Mouse (Mus musculus) naive thymus-derived CD4-positive, alpha-beta T cell, adult 2 months (primary cell): ENCODE measurements around the gene Ccdc181.
A peak's percentile ranks its signal among the peaks of the same experiment; 100 is the strongest.
"Not testable (repeated sequence)": the region's sequence is repeated elsewhere in the genome, so short reads cannot be mapped to it uniquely, and the experiment has no call there.

Source experiments
- DNase-seq: peaks from one replicate; pipeline ENCODE4 v3.0.0-alpha.2; 2011; ENCODE audit warnings: low read depth

The Ccdc181 gene

GRCm38 (mm10) chr1:164275455-164275954 lies at the start of gene Ccdc181:
TSS of gene Ccdc181 (plus strand) at chr1:164275585.
- DNase-seq: peak; percentile 96

DNA sequence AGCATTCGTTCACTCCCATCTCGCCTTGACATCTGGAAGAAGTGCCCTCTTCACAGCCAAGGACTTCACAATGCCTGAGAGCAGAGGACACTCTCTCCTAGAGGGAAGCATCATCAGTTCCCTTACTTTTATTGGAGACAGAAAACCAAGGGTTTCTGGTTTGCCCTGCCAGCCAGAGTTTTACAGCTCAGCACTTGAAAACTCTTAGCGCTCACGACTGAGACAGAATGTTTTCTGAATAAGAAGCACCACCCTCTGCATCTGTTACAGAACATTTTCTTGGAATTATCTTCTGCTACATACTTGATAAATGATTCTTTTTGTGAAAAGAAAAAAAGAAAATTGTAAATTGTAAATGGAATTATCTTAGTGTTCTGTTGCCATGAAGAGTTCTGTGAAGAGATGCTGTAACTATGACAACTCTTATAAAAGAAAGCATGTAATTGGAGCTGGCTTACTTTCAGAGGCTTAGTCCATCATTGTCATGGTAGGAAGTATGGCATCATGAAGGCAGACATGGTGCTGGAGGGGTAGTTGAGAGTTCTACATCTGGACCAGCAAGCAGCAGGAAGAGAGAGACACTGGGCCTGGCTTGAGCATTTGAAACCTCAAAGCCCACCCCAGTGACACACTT lies 43.3 kb upstream of the Ccdc181 start:
- DNase-seq: not testable (repeated sequence)

DNA sequence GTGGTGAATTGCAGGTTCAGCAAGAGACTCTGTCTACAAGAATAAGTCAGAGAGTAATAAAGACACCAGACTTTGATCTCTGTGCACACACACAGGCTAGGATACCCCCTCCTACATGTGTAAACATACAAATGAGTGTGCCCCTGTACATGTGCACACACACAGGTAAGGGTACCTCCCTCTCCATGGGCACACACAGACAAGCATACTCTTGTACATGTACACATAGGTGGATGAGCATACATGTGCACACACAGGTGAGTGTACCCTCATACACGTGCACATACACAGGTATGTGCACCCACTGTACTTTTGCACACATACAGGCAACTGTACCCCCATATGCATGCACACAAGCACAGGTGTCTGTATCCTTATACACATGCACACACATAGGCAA lies 41.9 kb upstream of the Ccdc181 start:
- DNase-seq: no peak

DNA sequence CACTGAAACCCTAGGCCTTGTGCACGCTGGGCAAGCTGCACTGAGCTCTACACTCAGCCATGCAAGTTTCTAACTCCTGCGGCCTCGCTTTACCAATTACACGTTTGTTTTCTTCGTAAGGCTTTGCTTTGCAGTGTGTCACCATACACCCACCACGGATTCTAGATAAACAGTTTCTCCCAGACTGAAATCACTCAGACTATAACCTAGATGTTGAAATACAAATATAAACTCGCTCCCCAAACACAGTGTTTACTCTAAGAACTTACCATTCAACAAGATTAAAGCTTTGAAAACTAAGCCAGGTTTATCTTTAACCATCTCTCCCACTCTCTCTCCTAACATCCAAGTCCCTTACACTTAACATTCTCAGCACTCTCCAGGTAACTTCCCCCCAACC lies 40.3 kb upstream of the Ccdc181 start:
- DNase-seq: no peak

DNA sequence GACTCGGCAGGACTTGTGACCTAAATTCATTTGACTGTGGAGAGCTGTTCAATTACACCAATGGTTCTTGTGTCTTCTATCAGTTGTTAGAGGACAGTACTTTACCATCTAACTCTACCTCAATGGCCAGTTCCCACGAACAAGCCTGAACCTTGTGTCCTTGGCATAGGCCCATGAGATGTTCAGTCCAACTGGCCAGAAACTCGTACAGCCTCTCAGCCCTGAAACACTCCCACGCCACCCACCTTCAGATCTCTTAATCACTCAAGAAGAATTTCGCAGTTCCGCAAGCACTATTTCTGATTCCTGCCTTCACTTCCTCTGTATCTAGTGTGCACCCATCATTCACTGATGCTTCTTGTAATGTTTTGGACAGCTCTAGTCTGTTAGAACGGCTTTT lies 39.3 kb upstream of the Ccdc181 start:
- DNase-seq: no peak

DNA sequence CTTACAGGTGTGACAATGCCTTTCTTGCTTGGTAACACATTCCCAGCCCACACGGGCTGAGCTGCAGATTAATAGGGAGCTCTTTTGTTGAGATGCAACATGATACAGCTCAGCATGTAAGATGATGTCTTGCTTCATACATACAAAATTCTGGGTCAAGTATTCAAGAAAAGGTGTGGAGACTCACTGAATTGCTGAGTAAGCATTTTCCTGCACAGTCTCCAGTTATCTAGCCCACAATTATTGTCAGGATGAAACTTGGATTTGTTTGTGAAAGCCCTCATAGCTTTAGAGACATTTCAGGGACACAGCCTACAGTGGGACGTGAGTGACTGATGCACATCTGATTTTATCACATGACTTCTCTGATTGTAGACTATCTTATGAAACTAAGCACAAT lies 33.9 kb upstream of the Ccdc181 start:
- DNase-seq: no peak

DNA sequence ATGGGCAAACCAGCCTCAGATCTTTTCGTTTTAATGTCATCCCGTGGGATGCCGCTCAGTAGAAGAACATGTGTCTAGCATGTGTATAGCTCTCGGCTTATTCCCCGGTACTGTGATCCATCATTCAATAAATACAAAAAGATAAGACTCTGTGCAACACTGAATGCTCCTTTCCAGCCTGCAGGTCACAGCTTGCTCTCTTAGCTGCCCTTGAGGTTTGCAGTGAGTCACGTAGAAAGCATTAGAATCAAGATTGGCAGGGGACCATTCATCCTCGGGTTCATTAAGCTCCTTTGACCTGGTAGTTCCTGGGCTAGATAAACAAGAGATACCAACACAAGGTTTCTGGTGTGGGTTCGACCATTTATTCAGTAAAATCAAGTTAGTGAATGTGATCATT lies 32.6 kb upstream of the Ccdc181 start:
- DNase-seq: no peak

DNA sequence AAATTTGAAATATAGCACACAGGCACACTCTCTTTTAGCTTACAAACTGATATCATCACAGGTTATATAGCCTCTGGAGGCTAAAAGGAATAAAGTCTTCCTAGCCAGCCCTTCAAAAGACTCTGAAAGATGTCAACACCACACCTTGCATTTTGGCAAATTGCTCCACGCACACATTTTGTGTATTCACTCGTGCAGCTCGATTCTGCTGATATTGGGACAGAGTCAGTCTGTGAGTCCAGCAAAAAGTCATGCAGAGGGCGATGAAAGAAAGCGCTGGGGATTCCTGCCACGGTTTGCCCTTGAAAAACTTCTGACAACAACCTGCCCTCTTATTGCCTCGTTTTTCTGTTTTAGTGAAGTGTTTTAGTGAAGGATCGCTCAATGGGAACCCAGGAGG lies 27.9 kb upstream of the Ccdc181 start:
- no peak for DNase-seq

- DNase-seq: no peak
Observed at GRCm38 (mm10) chr1:164247971-164248370, 27.4 kb upstream of the Ccdc181 start.

- DNase-seq: peak; percentile 98
Observed at GRCm38 (mm10) chr1:164248465-164249331, 26.7 kb upstream of the Ccdc181 start, which contains the start of gene Slc19a2. TSS of gene Slc19a2 (plus strand) at chr1:164249046.

DNA sequence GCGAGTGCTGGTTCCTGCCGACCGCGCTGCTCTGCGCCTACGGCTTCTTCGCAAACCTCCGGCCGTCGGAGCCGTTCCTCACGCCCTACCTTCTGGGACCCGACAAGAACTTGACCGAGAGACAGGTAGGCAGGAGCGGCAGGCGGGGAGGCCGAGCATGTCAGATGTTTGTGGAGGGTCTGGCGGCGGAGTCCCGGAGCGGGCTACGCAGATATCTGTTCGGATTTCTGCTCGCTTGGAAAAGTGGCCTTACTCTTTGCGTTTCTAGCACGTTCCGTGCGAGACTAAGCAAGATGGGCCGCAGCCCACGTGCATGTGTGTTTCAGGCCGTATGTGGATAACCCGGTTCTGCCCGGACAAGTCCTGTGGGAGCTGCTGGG lies 26.1 kb upstream of the Ccdc181 start:
- DNase-seq: no peak

GRCm38 (mm10) chr1:164250391-164251150 lies 24.8 kb upstream of the Ccdc181 start:
- no peak for DNase-seq

DNA sequence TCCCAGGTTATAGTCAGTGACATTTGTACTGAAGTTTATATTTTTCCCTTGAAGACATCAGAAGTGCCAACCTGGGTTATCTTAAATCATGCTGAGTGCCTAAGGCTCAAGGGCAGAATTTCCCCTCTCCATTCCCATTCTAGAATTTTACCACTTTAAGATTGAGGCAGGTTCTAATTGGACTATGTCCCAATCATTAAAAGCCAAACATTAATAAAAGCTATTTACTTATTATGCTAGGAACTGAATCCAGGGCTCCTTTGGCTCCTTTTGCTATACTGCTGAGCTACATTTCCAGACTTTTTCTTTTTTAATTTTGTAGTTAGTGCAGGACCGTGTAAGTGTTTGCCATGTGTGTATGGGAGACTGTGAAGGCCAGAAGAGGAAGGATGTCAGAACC lies 23.9 kb upstream of the Ccdc181 start:
- DNase-seq: no peak

GRCm38 (mm10) chr1:164252551-164252950 lies 22.8 kb upstream of the Ccdc181 start:
- DNase-seq: no peak

DNA sequence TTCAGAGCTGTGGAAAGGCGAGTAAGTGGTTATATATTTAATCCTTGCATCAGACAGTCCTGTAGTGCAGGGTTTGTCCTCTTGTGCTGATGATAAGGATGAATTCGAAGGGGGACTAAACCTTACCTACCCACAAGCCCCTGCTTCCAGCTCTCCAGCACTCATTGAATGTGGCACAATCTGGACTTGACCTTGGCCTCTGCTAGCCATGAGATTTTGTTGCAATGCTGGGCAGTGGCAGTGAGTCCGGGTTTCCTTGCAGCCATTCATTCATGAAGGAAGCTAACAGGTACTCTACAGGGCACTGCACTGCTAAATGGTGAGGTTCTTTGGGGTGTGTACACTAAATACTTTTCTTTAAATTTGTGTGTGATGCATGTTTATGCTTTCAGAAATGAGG lies 20.5 kb upstream of the Ccdc181 start:
- no peak for DNase-seq

DNA sequence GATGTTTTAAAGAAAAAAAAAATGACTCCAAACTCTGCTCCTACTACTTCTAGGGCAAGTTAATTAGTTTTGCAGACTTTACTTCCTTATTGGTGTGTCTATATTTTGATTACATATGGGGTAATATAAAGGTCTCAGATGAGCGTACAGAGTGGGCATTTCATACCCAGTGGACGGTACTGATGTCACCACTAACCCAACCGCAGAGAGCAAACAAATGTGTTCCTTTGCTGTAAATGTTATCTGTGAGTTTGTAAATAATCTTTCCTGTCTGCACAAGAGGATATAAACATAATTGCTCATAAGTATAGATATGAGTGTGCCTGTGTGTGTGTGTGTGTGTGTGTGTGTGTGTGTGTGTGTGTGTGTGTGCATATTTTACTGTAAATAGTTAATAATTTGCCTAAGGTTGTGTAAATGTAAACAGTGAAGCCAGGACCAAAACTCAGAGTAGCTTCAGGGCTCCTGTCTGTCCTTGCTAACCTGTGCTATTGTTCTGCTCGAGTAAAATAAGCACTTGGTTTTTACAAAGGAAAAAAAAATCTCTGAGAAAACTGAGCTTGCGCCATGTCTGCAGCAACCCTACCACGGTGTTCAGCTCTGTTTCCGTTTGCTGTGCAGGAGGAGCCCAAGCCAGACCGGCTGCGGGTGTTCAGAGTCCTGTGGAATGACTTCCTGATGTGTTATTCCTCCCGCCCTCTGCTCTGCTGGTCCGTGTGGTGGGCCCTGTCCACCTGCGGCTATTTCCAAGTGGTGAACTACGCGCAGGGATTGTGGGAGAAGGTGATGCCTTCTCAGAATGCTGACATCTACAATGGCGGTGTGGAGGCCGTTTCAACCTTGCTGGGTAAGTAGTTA lies 15.0 kb upstream of the Ccdc181 start:
- DNase-seq: no peak

DNA sequence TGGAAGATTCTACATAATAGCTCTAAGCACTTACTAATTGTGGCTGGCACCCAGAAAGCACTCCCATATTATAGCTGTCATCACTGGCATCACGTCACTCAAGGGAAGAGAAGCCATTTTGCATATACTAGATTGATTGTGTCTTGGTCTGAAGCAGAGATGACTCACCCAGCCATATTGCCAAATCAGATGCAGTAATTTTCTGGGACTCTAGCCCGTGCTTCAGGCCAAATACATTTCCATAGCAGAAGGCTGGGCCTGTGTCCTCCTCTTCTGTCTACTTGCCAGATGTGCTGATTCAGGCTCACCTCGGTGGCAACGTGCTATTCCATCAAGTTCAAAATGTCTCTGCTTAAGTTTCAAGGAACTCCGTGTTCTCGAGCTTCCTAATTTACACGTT lies 13.8 kb upstream of the Ccdc181 start:
- no peak for DNase-seq

DNA sequence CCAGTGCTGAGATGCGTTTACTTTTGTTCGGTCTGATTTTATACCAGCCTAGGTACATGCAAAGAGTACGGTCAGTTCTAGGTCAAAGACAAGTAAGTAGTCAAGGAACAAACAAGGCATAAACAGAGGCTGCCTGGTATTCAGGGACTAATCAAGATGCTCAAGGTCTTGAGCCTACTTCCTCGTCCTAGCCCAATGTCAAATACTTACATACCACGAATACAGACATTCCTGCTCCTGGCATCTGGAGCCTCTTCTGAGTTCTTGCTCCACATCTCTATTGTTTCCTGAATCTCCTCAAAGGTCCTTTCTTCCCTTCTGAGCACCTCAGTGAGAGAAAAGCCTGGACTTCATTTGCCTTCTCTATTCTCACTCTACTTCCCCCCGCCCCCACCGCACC lies 4.4 kb upstream of the Ccdc181 start:
- DNase-seq: no peak

GRCm38 (mm10) chr1:164273659-164274058 lies 1.7 kb upstream of the Ccdc181 start:
- DNase-seq: no peak

GRCm38 (mm10) chr1:164276552-164276951 lies 1.2 kb downstream of the Ccdc181 start:
- DNase-seq: no peak

- DNase-seq: no peak
Observed at GRCm38 (mm10) chr1:164279332-164279731, 3.9 kb downstream of the Ccdc181 start.

GRCm38 (mm10) chr1:164284007-164284406 lies 8.6 kb downstream of the Ccdc181 start:
- DNase-seq: no peak
